Mouse (Mus musculus): Measurements from ENCODE around the gene Zfp784.

GRCm38 (mm10) chr7:4988250-4988649 is 50.0 kb downstream of the Zfp784 start:
- TF ChIP-seq CTCF (IDR thresholded peaks at IDR 0.05; ENCODE audit: insufficient read depth, low read length) (no peak), POLR2A (IDR thresholded peaks at IDR 0.05; ENCODE audit: borderline replicate concordance, extremely low read depth, low read depth, low read length) (no peak)

All from lung, adult 2 months (tissue).